Mouse (Mus musculus): ENCODE results near the gene Lck. TPM values are rescaled to one million over a fixed set of nuclear protein-coding genes. Genes with fewer than 3 reads are reported as not detected.

Lck gene
- polyA plus RNA-seq (2016; fragmentation: Nextera tagmentation; extraction: Ambion mirVana) = 3.7 and 3.8 TPM in 2 replicates

GRCm38 (mm10) chr4:129573430-129573829 is at the start of gene Lck:
Lck (minus strand) TSS chr4:129573641.
- H3K4me3 ChIP-seq = no peak within 1 kb of the TSS
- no peaks in the 10 kb centered on the region for H3K9me3 ChIP-seq
- no peak within 1 kb of the TSS for H3K4me2 ChIP-seq (replicated peaks)
- no peak within 1 kb of the TSS for H3K9ac ChIP-seq (replicated peaks)
- no peak within 1 kb of the TSS for H3K27ac ChIP-seq (replicated peaks)
- H3K36me3 ChIP-seq = no peaks in the 10 kb centered on the region
- no peaks in the 10 kb centered on the region for H3K27me3 ChIP-seq
- H3K4me1 ChIP-seq = peaks cover 7% of the 10 kb centered on the region; the same call in 1 of the 2 replicates
- 93% methylated on average over 8 of the region's 8 CpGs for WGBS
- no peak for ATAC-seq (ENCODE audit: low FRiP score, low read depth)

- peak overlapping the region; percentile 84 for H3K4me2 ChIP-seq (replicated peaks)
- peaks cover 25% of the 10 kb centered on the region for H3K36me3 ChIP-seq
- H3K27ac ChIP-seq (replicated peaks) = peak overlapping the region; percentile 88
- peaks cover 40% of the 10 kb centered on the region for H3K4me1 ChIP-seq
- WGBS = 17% methylated on average over 8 of the region's 8 CpGs
- H3K9ac ChIP-seq (replicated peaks) = peak overlapping the region; percentile 72
- ATAC-seq (ENCODE audit: low FRiP score, low read depth) = no peak
- H3K4me3 ChIP-seq = peak overlapping the region; percentile 59
- no peaks in the 10 kb centered on the region for H3K9me3 ChIP-seq
- H3K27me3 ChIP-seq = no peaks in the 10 kb centered on the region
Observed at GRCm38 (mm10) chr4:129622803-129623535, 49.5 kb upstream of the Lck start.

GRCm38 (mm10) chr4:129622120-129622802 is 48.8 kb upstream of the Lck start:
- Histone ChIP-seq H3K9ac (replicated peaks) (peak overlapping the region; percentile 72), H3K9me3 (no peaks in the 10 kb centered on the region), H3K4me1 (peaks cover 43% of the 10 kb centered on the region), H3K4me2 (replicated peaks) (peak overlapping the region; percentile 84), H3K27ac (replicated peaks) (peak overlapping the region; percentile 88; the same call in 1 of the 2 replicates), H3K4me3 (peak overlapping the region; percentile 59; the same call in 1 of the 2 replicates), H3K36me3 (peaks cover 18% of the 10 kb centered on the region), H3K27me3 (no peaks in the 10 kb centered on the region)
- 78% methylated on average over 11 of the region's 11 CpGs for WGBS
- ATAC-seq (ENCODE audit: low FRiP score, low read depth) = no peak

GRCm38 (mm10) chr4:129621283-129621841 is 47.9 kb upstream of the Lck start:
- H3K4me3 ChIP-seq = no peak overlapping the region
- peaks cover 16% of the 10 kb centered on the region; the same call in 1 of the 2 replicates for H3K36me3 ChIP-seq
- no peak for ATAC-seq (ENCODE audit: low FRiP score, low read depth)
- H3K9ac ChIP-seq (replicated peaks) = no peak overlapping the region
- H3K9me3 ChIP-seq = no peaks in the 10 kb centered on the region
- peaks cover 43% of the 10 kb centered on the region for H3K4me1 ChIP-seq
- 89% methylated on average over 8 of the region's 8 CpGs for WGBS
- no peak overlapping the region for H3K27ac ChIP-seq (replicated peaks)
- 0 out of 2 replicates have a peak overlapping the region, but pooled peaks have one; percentile 1 for H3K4me2 ChIP-seq (replicated peaks)
- H3K27me3 ChIP-seq = no peaks in the 10 kb centered on the region

GRCm38 (mm10) chr4:129620419-129621282 is 47.2 kb upstream of the Lck start:
- Histone ChIP-seq H3K4me1 (peaks cover 42% of the 10 kb centered on the region), H3K4me3 (no peak overlapping the region), H3K27me3 (no peaks in the 10 kb centered on the region), H3K9ac (replicated peaks) (no peak overlapping the region), H3K27ac (replicated peaks) (no peak overlapping the region), H3K36me3 (peaks cover 19% of the 10 kb centered on the region), H3K4me2 (replicated peaks) (no peak overlapping the region), H3K9me3 (no peaks in the 10 kb centered on the region)
- 90% methylated on average over 11 of the region's 11 CpGs for WGBS
- ATAC-seq (ENCODE audit: low FRiP score, low read depth) = no peak

GRCm38 (mm10) chr4:129618786-129619691 is 45.6 kb upstream of the Lck start, which contains the start of gene Iqcc:
Iqcc (minus strand) TSS chr4:129619099.
- H3K9me3 ChIP-seq = no peaks in the 10 kb centered on the region
- H3K4me1 ChIP-seq = peaks cover 28% of the 10 kb centered on the region
- WGBS = 4% methylated on average over 44 of the region's 44 CpGs
- peak; percentile 87 for ATAC-seq (ENCODE audit: low FRiP score, low read depth)
- peak within 1 kb of the TSS; percentile 86 for H3K9ac ChIP-seq (replicated peaks)
- peaks cover 20% of the 10 kb centered on the region for H3K36me3 ChIP-seq
- H3K27me3 ChIP-seq = no peaks in the 10 kb centered on the region
- peak within 1 kb of the TSS; percentile 90 for H3K27ac ChIP-seq (replicated peaks)
- peak within 1 kb of the TSS; percentile 62 for H3K4me3 ChIP-seq
- H3K4me2 ChIP-seq (replicated peaks) = peak within 1 kb of the TSS; percentile 80

GRCm38 (mm10) chr4:129618031-129618430 is 44.6 kb upstream of the Lck start:
- no peaks in the 10 kb centered on the region for H3K9me3 ChIP-seq
- H3K36me3 ChIP-seq = peaks cover 20% of the 10 kb centered on the region
- H3K27me3 ChIP-seq = no peaks in the 10 kb centered on the region
- peak overlapping the region; percentile 86 for H3K9ac ChIP-seq (replicated peaks)
- no peak for ATAC-seq (ENCODE audit: low FRiP score, low read depth)
- peak overlapping the region; percentile 80 for H3K4me2 ChIP-seq (replicated peaks)
- peak overlapping the region; percentile 62 for H3K4me3 ChIP-seq
- 95% methylated on average over 5 of the region's 5 CpGs for WGBS
- H3K27ac ChIP-seq (replicated peaks) = no peak overlapping the region
- H3K4me1 ChIP-seq = peaks cover 24% of the 10 kb centered on the region

- Histone ChIP-seq H3K9me3 (no peaks in the 10 kb centered on the region), H3K4me1 (peaks cover 15% of the 10 kb centered on the region), H3K27ac (replicated peaks) (no peak overlapping the region), H3K27me3 (no peaks in the 10 kb centered on the region), H3K9ac (replicated peaks) (no peak overlapping the region), H3K36me3 (peaks cover 20% of the 10 kb centered on the region), H3K4me2 (replicated peaks) (no peak overlapping the region), H3K4me3 (no peak overlapping the region)
- ATAC-seq (ENCODE audit: low FRiP score, low read depth) = no peak
- WGBS = 96% methylated on average over 7 of the region's 7 CpGs
Observed at GRCm38 (mm10) chr4:129617121-129617641, 43.7 kb upstream of the Lck start.

- Histone ChIP-seq H3K27ac (replicated peaks) (no peak overlapping the region), H3K4me1 (peaks cover 12% of the 10 kb centered on the region), H3K27me3 (no peaks in the 10 kb centered on the region), H3K4me3 (no peak overlapping the region), H3K36me3 (peaks cover 20% of the 10 kb centered on the region), H3K9ac (replicated peaks) (no peak overlapping the region), H3K4me2 (replicated peaks) (no peak overlapping the region), H3K9me3 (no peaks in the 10 kb centered on the region)
- no peak for ATAC-seq (ENCODE audit: low FRiP score, low read depth)
- WGBS = 91% methylated on average over 3 of the region's 3 CpGs
Observed at GRCm38 (mm10) chr4:129616631-129617030, 43.2 kb upstream of the Lck start.

GRCm38 (mm10) chr4:129615801-129616290 is 42.4 kb upstream of the Lck start:
- H3K36me3 ChIP-seq = peaks cover 16% of the 10 kb centered on the region
- peaks cover 12% of the 10 kb centered on the region for H3K4me1 ChIP-seq
- no peak overlapping the region for H3K4me3 ChIP-seq
- no peak overlapping the region for H3K9ac ChIP-seq (replicated peaks)
- no peak overlapping the region for H3K27ac ChIP-seq (replicated peaks)
- 94% methylated on average over 9 of the region's 9 CpGs for WGBS
- no peaks in the 10 kb centered on the region for H3K9me3 ChIP-seq
- H3K4me2 ChIP-seq (replicated peaks) = no peak overlapping the region
- ATAC-seq (ENCODE audit: low FRiP score, low read depth) = no peak
- no peaks in the 10 kb centered on the region for H3K27me3 ChIP-seq
